Mouse (Mus musculus): ENCODE measurements at regions not wholly inside any gene's neighbourhood (a gene's known extent, or its start where the extent isn't known, plus 50 kb on each side); places are given as distances from the start of the nearest gene placed in this dataset.

- 97% methylated on average over 3 of the region's 3 CpGs for WGBS
- H3K27ac ChIP-seq (ENCODE audit: control insufficient read depth, insufficient read depth, low read length): no peak overlapping the region
- TF ChIP-seq CTCF (IDR thresholded peaks at IDR 0.05; ENCODE audit: borderline replicate concordance, control insufficient read depth, extremely low read depth, insufficient read depth, low read length, poor library complexity) (no peak), POLR2A (IDR thresholded peaks at IDR 0.05; ENCODE audit: control insufficient read depth, extremely low read depth, insufficient read depth, low read length, poor library complexity) (no peak)
- no peaks in the 10 kb centered on the region for H3K27me3 ChIP-seq (ENCODE audit: control insufficient read depth, insufficient read depth, low read length)
- H3K36me3 ChIP-seq (ENCODE audit: control insufficient read depth, insufficient read depth, low read length): no peaks in the 10 kb centered on the region
- no peaks in the 10 kb centered on the region for H3K4me1 ChIP-seq (replicated peaks; ENCODE audit: control insufficient read depth, insufficient read depth, low read length)
- no peak for DNase-seq
- no peak overlapping the region for H3K4me3 ChIP-seq (ENCODE audit: control insufficient read depth, insufficient read depth, low read length)
Observed at GRCm38 (mm10) chr13:37587911-37588310, 190.3 kb upstream of the Rreb1 start.

- H3K27ac ChIP-seq (ENCODE audit: control insufficient read depth, insufficient read depth, low read length): no peak overlapping the region
- no peak for TF ChIP-seq CTCF (IDR thresholded peaks at IDR 0.05; ENCODE audit: borderline replicate concordance, control insufficient read depth, extremely low read depth, insufficient read depth, low read length, poor library complexity)
- TF ChIP-seq POLR2A (IDR thresholded peaks at IDR 0.05; ENCODE audit: control insufficient read depth, extremely low read depth, insufficient read depth, low read length, poor library complexity): no peak
- WGBS: 95% methylated on average over 8 of the region's 8 CpGs
- H3K27me3 ChIP-seq (ENCODE audit: control insufficient read depth, insufficient read depth, low read length): no peaks in the 10 kb centered on the region
- DNase-seq: no peak
- no peaks in the 10 kb centered on the region for H3K4me1 ChIP-seq (replicated peaks; ENCODE audit: control insufficient read depth, insufficient read depth, low read length)
- H3K4me3 ChIP-seq (ENCODE audit: control insufficient read depth, insufficient read depth, low read length): no peak overlapping the region
- no peaks in the 10 kb centered on the region for H3K36me3 ChIP-seq (ENCODE audit: control insufficient read depth, insufficient read depth, low read length)
Observed at GRCm38 (mm10) chr13:37588528-37589176, 189.5 kb upstream of the Rreb1 start.

GRCm38 (mm10) chr13:37592149-37592548 is 186.1 kb upstream of the Rreb1 start:
- TF ChIP-seq CTCF (IDR thresholded peaks at IDR 0.05; ENCODE audit: borderline replicate concordance, control insufficient read depth, extremely low read depth, insufficient read depth, low read length, poor library complexity): no peak
- TF ChIP-seq POLR2A (IDR thresholded peaks at IDR 0.05; ENCODE audit: control insufficient read depth, extremely low read depth, insufficient read depth, low read length, poor library complexity): no peak
- WGBS: over 99% methylated on average over 5 of the region's 5 CpGs
- Histone ChIP-seq H3K27ac (ENCODE audit: control insufficient read depth, insufficient read depth, low read length) (no peak overlapping the region), H3K4me1 (replicated peaks; ENCODE audit: control insufficient read depth, insufficient read depth, low read length) (peaks cover 13% of the 10 kb centered on the region), H3K36me3 (ENCODE audit: control insufficient read depth, insufficient read depth, low read length) (no peaks in the 10 kb centered on the region), H3K4me3 (ENCODE audit: control insufficient read depth, insufficient read depth, low read length) (no peak overlapping the region), H3K27me3 (ENCODE audit: control insufficient read depth, insufficient read depth, low read length) (no peaks in the 10 kb centered on the region)
- DNase-seq: no peak

GRCm38 (mm10) chr13:37595196-37595595 is 183.0 kb upstream of the Rreb1 start:
- H3K36me3 ChIP-seq (ENCODE audit: control insufficient read depth, insufficient read depth, low read length): no peaks in the 10 kb centered on the region
- peaks cover 22% of the 10 kb centered on the region for H3K4me1 ChIP-seq (replicated peaks; ENCODE audit: control insufficient read depth, insufficient read depth, low read length)
- no peak overlapping the region for H3K4me3 ChIP-seq (ENCODE audit: control insufficient read depth, insufficient read depth, low read length)
- WGBS: 5% methylated on average over 8 of the region's 8 CpGs
- H3K27ac ChIP-seq (ENCODE audit: control insufficient read depth, insufficient read depth, low read length): peak overlapping the region; percentile 77
- DNase-seq: peak; percentile 32
- TF ChIP-seq CTCF (IDR thresholded peaks at IDR 0.05; ENCODE audit: borderline replicate concordance, control insufficient read depth, extremely low read depth, insufficient read depth, low read length, poor library complexity): no peak
- TF ChIP-seq POLR2A (IDR thresholded peaks at IDR 0.05; ENCODE audit: control insufficient read depth, extremely low read depth, insufficient read depth, low read length, poor library complexity): no peak
- H3K27me3 ChIP-seq (ENCODE audit: control insufficient read depth, insufficient read depth, low read length): no peaks in the 10 kb centered on the region

- peak overlapping the region; percentile 44 for H3K27ac ChIP-seq (ENCODE audit: control insufficient read depth, insufficient read depth, low read length)
- no peak overlapping the region for H3K4me3 ChIP-seq (ENCODE audit: control insufficient read depth, insufficient read depth, low read length)
- peaks cover 22% of the 10 kb centered on the region for H3K4me1 ChIP-seq (replicated peaks; ENCODE audit: control insufficient read depth, insufficient read depth, low read length)
- H3K36me3 ChIP-seq (ENCODE audit: control insufficient read depth, insufficient read depth, low read length): no peaks in the 10 kb centered on the region
- DNase-seq: peak; percentile 51
- no peaks in the 10 kb centered on the region for H3K27me3 ChIP-seq (ENCODE audit: control insufficient read depth, insufficient read depth, low read length)
- TF ChIP-seq POLR2A (IDR thresholded peaks at IDR 0.05; ENCODE audit: control insufficient read depth, extremely low read depth, insufficient read depth, low read length, poor library complexity): no peak
- no peak for TF ChIP-seq CTCF (IDR thresholded peaks at IDR 0.05; ENCODE audit: borderline replicate concordance, control insufficient read depth, extremely low read depth, insufficient read depth, low read length, poor library complexity)
- WGBS: 25% methylated on average over 8 of the region's 8 CpGs
Observed at GRCm38 (mm10) chr13:37597575-37597974, 180.6 kb upstream of the Rreb1 start.

GRCm38 (mm10) chr13:37598165-37598775 is 179.9 kb upstream of the Rreb1 start:
- DNase-seq: no peak
- WGBS: 93% methylated on average over 10 of the region's 10 CpGs
- TF ChIP-seq CTCF (IDR thresholded peaks at IDR 0.05; ENCODE audit: borderline replicate concordance, control insufficient read depth, extremely low read depth, insufficient read depth, low read length, poor library complexity) (no peak), POLR2A (IDR thresholded peaks at IDR 0.05; ENCODE audit: control insufficient read depth, extremely low read depth, insufficient read depth, low read length, poor library complexity) (no peak)
- peak overlapping the region; percentile 44; the same call in 1 of the 2 replicates for H3K27ac ChIP-seq (ENCODE audit: control insufficient read depth, insufficient read depth, low read length)
- no peak overlapping the region for H3K4me3 ChIP-seq (ENCODE audit: control insufficient read depth, insufficient read depth, low read length)
- H3K27me3 ChIP-seq (ENCODE audit: control insufficient read depth, insufficient read depth, low read length): no peaks in the 10 kb centered on the region
- H3K36me3 ChIP-seq (ENCODE audit: control insufficient read depth, insufficient read depth, low read length): no peaks in the 10 kb centered on the region
- peaks cover 22% of the 10 kb centered on the region for H3K4me1 ChIP-seq (replicated peaks; ENCODE audit: control insufficient read depth, insufficient read depth, low read length)
